Mouse (Mus musculus): ENCODE results near the gene Ubap1.

- TF ChIP-seq POLR2A (IDR thresholded peaks at IDR 0.05; ENCODE audit: low read depth, low read length) (no peak), CTCF (IDR thresholded peaks at IDR 0.05; ENCODE audit: extremely low read depth, insufficient read length, insufficient replicate concordance, low read depth, low read length) (no peak)
Measured at GRCm38 (mm10) chr4:41331085-41331484, 17.7 kb upstream of the Ubap1 start.

Measured in small intestine, adult 2 months (tissue).